In genomic region chr17:34211746-34212365, GRCm38 (mm10) we compare ENCODE assay signal across 15 mouse cellular contexts. TPM values are rescaled to one million over a fixed set of nuclear protein-coding genes. Genes with fewer than 3 reads are reported as not detected.
DNase-seq lines count a peak whose midpoint lies in the region; ATAC-seq lines count a peak whose summit lies in the region.
"Had no signal": no experiment of that assay in that cellular context is flagged by ENCODE, and none has a peak within 500 bp of the region (broad histone marks: within the 10 kb centered on the region; RNA-seq: fewer than 3 reads in every experiment).

No protein-coding gene starts in this region.

- H3K4me1 ChIP-seq in midbrain, embryonic 16.5 days (ENCODE audit: control insufficient read depth, insufficient read depth, low read length) = no peaks in the 10 kb centered on the region
- no peaks in the 10 kb centered on the region for H3K4me1 ChIP-seq in midbrain, embryonic 14.5 days (ENCODE audit: control insufficient read depth, insufficient read depth, low read length)
- H3K4me1 ChIP-seq: embryonic facial prominence, embryonic 15.5 days; heart, embryonic 15.5 days had no signal

- ATAC-seq in midbrain, embryonic 16.5 days = no peak
- ATAC-seq in midbrain, embryonic 14.5 days (ENCODE audit: low FRiP score, low TSS enrichment) = no peak
- no peak for ATAC-seq in cerebellum, adult (ENCODE audit: insufficient number of reproducible peaks, low FRiP score, low TSS enrichment)
- ATAC-seq: forebrain, postnatal 0 days had no signal

- peak; percentile 3 for DNase-seq in adrenal gland, postnatal 14 days
- DNase-seq in adrenal gland, postnatal 10 days = no peak
- DNase-seq in midbrain, embryonic 14.5 days = no peak
- peak; percentile 71 for DNase-seq in induced T-regulatory cell, adult 2 months (ENCODE audit: low read depth)
- peak; percentile 85 for DNase-seq in thymus, postnatal 25 days
- no peak for DNase-seq in right cerebral cortex, adult 2 months (ENCODE audit: low spot score in 2 of 2)
- DNase-seq: cerebellum, postnatal 14 days; forebrain, postnatal 0 days; gastrocnemius, postnatal 36 days; lung, postnatal 14 days had no signal

- H3K27ac ChIP-seq in midbrain, embryonic 16.5 days (ENCODE audit: low read length) = no peak overlapping the region
- no peak overlapping the region for H3K27ac ChIP-seq in midbrain, embryonic 14.5 days (replicated peaks; ENCODE audit: low read depth, low read length)
- H3K27ac ChIP-seq: embryonic facial prominence, embryonic 15.5 days; heart, embryonic 15.5 days had no signal

- no peaks in the 10 kb centered on the region for H3K9me3 ChIP-seq in midbrain, embryonic 16.5 days (replicated peaks; ENCODE audit: control insufficient read depth, low read length, poor library complexity, severe bottlenecking)
- no peaks in the 10 kb centered on the region for H3K9me3 ChIP-seq in midbrain, embryonic 14.5 days (ENCODE audit: control insufficient read depth, low read length)
- H3K9me3 ChIP-seq: embryonic facial prominence, embryonic 15.5 days; heart, embryonic 15.5 days had no signal

- no peaks in the 10 kb centered on the region for H3K36me3 ChIP-seq in midbrain, embryonic 16.5 days (ENCODE audit: control insufficient read depth, insufficient read depth, low read length)
- no peaks in the 10 kb centered on the region for H3K36me3 ChIP-seq in midbrain, embryonic 14.5 days (ENCODE audit: control insufficient read depth, insufficient read depth, low read length)
- H3K36me3 ChIP-seq: embryonic facial prominence, embryonic 15.5 days; heart, embryonic 15.5 days had no signal

- H3K27me3 ChIP-seq in midbrain, embryonic 16.5 days (ENCODE audit: control insufficient read depth, insufficient read depth, low read depth, low read length) = peaks cover 34% of the 10 kb centered on the region
- H3K27me3 ChIP-seq in midbrain, embryonic 14.5 days (ENCODE audit: control insufficient read depth, insufficient read depth, low read length) = peaks cover 14% of the 10 kb centered on the region; the same call in 1 of the 2 replicates

- H3K4me2 ChIP-seq in midbrain, embryonic 16.5 days (ENCODE audit: low read length) = peak overlapping the region; percentile 15; the same call in 1 of the 2 replicates
- no peak overlapping the region for H3K4me2 ChIP-seq in midbrain, embryonic 14.5 days (ENCODE audit: low read length)
- H3K4me2 ChIP-seq: embryonic facial prominence, embryonic 15.5 days; heart, embryonic 15.5 days had no signal

- H3K4me3 ChIP-seq in midbrain, embryonic 16.5 days (ENCODE audit: low read depth, low read length) = no peak overlapping the region
- no peak overlapping the region for H3K4me3 ChIP-seq in midbrain, embryonic 14.5 days (replicated peaks; ENCODE audit: low read depth, low read length)
- H3K4me3 ChIP-seq: embryonic facial prominence, embryonic 15.5 days; heart, embryonic 15.5 days had no signal

- H3K9ac ChIP-seq in midbrain, embryonic 16.5 days (ENCODE audit: low read depth, low read length) = no peak overlapping the region
- no peak overlapping the region for H3K9ac ChIP-seq in midbrain, embryonic 14.5 days (replicated peaks; ENCODE audit: low read length)
- H3K9ac ChIP-seq: embryonic facial prominence, embryonic 15.5 days; forebrain, postnatal 0 days; heart, embryonic 15.5 days had no signal

- WGBS in midbrain, embryonic 16.5 days = 18% methylated on average over 21 of the region's 23 CpGs
- WGBS in midbrain, embryonic 14.5 days = 18% methylated on average over 23 of the region's 23 CpGs

RNA-seq across cellular contexts. Expression of gene Tap2, which starts 8.5 kb away (rescaled TPM):
- total RNA-seq in adrenal gland, postnatal 14 days (2021) = 33.2 and 34.9 TPM in 2 replicates
- 10 to 100 TPM; 32.8 to 35.0 TPM for total RNA-seq in adrenal gland, postnatal 10 days (2021)
- polyA plus RNA-seq in midbrain, embryonic 16.5 days (2015; fragmentation: Nextera tagmentation; extraction: Ambion mirVana) = 1.5 and 2.3 TPM in 2 replicates
- 0.77 and 1.6 TPM in 2 replicates for polyA plus RNA-seq in midbrain, embryonic 14.5 days (2014; fragmentation: Nextera tagmentation; extraction: Ambion mirVana)

RNA-seq across cellular contexts. Expression of gene Psmb8, which starts 14.3 kb away (rescaled TPM):
- 21.0 and 33.6 TPM in 2 replicates for total RNA-seq in adrenal gland, postnatal 14 days (2021)
- 10 to 100 TPM; 22.8 to 29.1 TPM for total RNA-seq in adrenal gland, postnatal 10 days (2021)
- polyA plus RNA-seq in midbrain, embryonic 16.5 days (2015; fragmentation: Nextera tagmentation; extraction: Ambion mirVana) = 2.2 and 2.8 TPM in 2 replicates
- 1.1 and 5.1 TPM in 2 replicates for polyA plus RNA-seq in midbrain, embryonic 14.5 days (2014; fragmentation: Nextera tagmentation; extraction: Ambion mirVana)

RNA-seq across cellular contexts. Expression of gene Psmb9, which starts 24.3 kb away (rescaled TPM):
- total RNA-seq in adrenal gland, postnatal 14 days (2021) = 6.9 and 12.2 TPM in 2 replicates
- 10 to 100 TPM; 13.5 to 18.2 TPM for total RNA-seq in adrenal gland, postnatal 10 days (2021)
- polyA plus RNA-seq in midbrain, embryonic 16.5 days (2015; fragmentation: Nextera tagmentation; extraction: Ambion mirVana) = 1.1 and 1.7 TPM in 2 replicates
- 1.0 and 2.2 TPM in 2 replicates for polyA plus RNA-seq in midbrain, embryonic 14.5 days (2014; fragmentation: Nextera tagmentation; extraction: Ambion mirVana)

RNA-seq across cellular contexts. Expression of gene Tap1, which starts 24.5 kb away (rescaled TPM):
- total RNA-seq in adrenal gland, postnatal 14 days (2021) = 11.1 and 20.4 TPM in 2 replicates
- total RNA-seq in adrenal gland, postnatal 10 days (2021) = 10 to 100 TPM; 11.9 to 15.5 TPM
- polyA plus RNA-seq in midbrain, embryonic 16.5 days (2015; fragmentation: Nextera tagmentation; extraction: Ambion mirVana) = 2.4 and 4.5 TPM in 2 replicates
- polyA plus RNA-seq in midbrain, embryonic 14.5 days (2014; fragmentation: Nextera tagmentation; extraction: Ambion mirVana) = 1.1 and 2.9 TPM in 2 replicates

RNA-seq across cellular contexts. Expression of gene H2-Ob, which starts 26.8 kb away (rescaled TPM):
- total RNA-seq in adrenal gland, postnatal 14 days (2021) = 1.3 and 16.6 TPM in 2 replicates
- 1 to 10 TPM; 2.7 to 3.5 TPM for total RNA-seq in adrenal gland, postnatal 10 days (2021)
- 0.40 TPM in 1 of 2 replicates, not detected in the other for polyA plus RNA-seq in midbrain, embryonic 16.5 days (2015; fragmentation: Nextera tagmentation; extraction: Ambion mirVana)
- polyA plus RNA-seq in midbrain, embryonic 14.5 days (2014; fragmentation: Nextera tagmentation; extraction: Ambion mirVana) = not detected in 2 replicates
- polyA plus RNA-seq: neural tube, embryonic 11.5 days had no signal

Comparison
In these comparisons a context has a peak if more than half of its experiments do, and no peak if none do; other contexts are left out.
1. DNase-seq: peak in adrenal gland, postnatal 14 days (single experiment), induced T-regulatory cell, adult 2 months (single experiment) and thymus, postnatal 25 days (single experiment); none in adrenal gland, postnatal 10 days (single experiment), midbrain, embryonic 14.5 days (single experiment) and right cerebral cortex, adult 2 months (0 of 2).